Mouse (Mus musculus): Measurements from ENCODE around the gene Rpap1. TPM values are rescaled to one million over a fixed set of nuclear protein-coding genes. Genes with fewer than 3 reads are reported as not detected.

The Rpap1 gene
- 3.6 TPM for polyA plus RNA-seq (2014; fragmentation: Illumina TruSeq; extraction: RNeasy Lipid Tissue Mini Kit (QIAGEN cat#74804); ENCODE audit: insufficient read depth, low read depth, low replicate concordance)

DNA sequence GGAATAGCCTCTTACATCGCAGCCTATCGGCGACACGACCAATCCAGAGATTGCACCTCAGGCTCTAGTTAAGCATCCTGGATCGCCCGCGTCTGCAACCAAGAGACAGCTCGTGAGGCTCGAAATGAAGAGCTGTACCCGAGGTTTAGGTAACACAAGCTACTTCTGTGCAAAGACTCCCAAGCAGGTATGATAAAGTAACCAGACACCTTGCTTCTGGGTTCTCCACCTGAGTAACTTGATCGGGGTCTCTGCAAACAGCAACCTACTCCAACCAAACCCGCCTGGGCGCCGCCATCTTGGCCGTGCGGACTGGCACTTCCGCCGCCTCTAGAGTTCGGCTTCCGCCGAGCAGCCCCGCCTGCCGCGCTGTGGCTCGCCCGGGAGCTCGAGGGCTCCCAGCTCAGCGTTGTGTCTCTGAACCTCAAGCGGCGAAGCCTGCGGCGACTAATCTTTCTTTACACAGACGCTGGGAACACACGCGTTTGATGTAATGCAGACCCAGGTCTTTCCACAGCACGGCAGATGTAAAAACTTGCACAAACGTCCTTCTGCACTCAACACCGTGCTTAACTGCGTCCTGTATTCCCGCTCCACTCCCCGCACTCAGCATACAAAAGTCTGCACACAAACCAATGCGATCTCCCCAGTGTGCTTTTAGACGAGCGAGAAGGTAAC is at the start of gene Rpap1:
Gene Rpap1, minus strand, starts transcription at position 332 of the 678 bp plus-strand sequence.

DNA sequence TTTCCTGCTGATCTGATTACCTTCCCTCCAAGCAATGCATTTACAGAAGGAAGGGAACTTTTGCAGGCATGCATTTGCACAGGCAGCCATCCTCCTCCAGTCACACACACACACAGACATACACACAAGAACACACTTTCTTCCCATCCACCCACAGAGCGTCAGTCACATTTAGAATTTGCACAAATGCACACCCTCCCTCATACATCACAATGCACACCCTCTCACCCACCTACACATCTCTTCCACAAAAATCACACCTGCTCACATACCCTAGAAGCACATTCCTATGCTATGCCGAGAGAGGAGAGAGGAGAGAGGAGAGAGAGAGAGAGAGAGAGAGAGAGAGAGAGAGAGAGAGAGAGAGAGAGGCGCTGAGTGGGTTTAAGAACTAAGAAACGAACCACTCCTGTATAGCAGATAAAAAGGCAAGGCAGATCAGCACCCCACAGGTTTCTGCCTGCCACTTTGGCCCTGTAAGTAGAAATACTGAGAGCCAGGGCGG is 10.0 kb upstream of the Rpap1 start, which contains the start of gene Tyro3:
Gene Tyro3, plus strand, starts transcription at position 455 of the 505 bp plus-strand sequence.

GRCm38 (mm10) chr2:119760251-119760650 is 27.1 kb downstream of the Rpap1 start, which contains the start of gene Ltk:
Gene Ltk, minus strand, starts transcription at chr2:119760431.

GRCm38 (mm10) chr2:119741581-119742411 is 45.5 kb downstream of the Rpap1 start, which contains the start of gene Itpka:
Gene Itpka, plus strand, starts transcription at chr2:119742337.

Other genes with a start within 250 kb of the Rpap1 start
- gene Exd1, start 239.9 kb downstream of the Rpap1 start, polyA plus RNA-seq (2014; fragmentation: Illumina TruSeq; extraction: RNeasy Lipid Tissue Mini Kit (QIAGEN cat#74804); ENCODE audit: insufficient read depth, low read depth, low replicate concordance): 0.22 TPM
- gene Chp1, start 239.8 kb downstream of the Rpap1 start, polyA plus RNA-seq (2014; fragmentation: Illumina TruSeq; extraction: RNeasy Lipid Tissue Mini Kit (QIAGEN cat#74804); ENCODE audit: insufficient read depth, low read depth, low replicate concordance): 84.6 TPM
- gene Nusap1, start 169.2 kb downstream of the Rpap1 start, polyA plus RNA-seq (2014; fragmentation: Illumina TruSeq; extraction: RNeasy Lipid Tissue Mini Kit (QIAGEN cat#74804); ENCODE audit: insufficient read depth, low read depth, low replicate concordance): 0.79 TPM
- 0.23 TPM for gene Oip5, start 169.1 kb downstream of the Rpap1 start, polyA plus RNA-seq (2014; fragmentation: Illumina TruSeq; extraction: RNeasy Lipid Tissue Mini Kit (QIAGEN cat#74804); ENCODE audit: insufficient read depth, low read depth, low replicate concordance)
- gene Ndufaf1, start 124.7 kb downstream of the Rpap1 start, polyA plus RNA-seq (2014; fragmentation: Illumina TruSeq; extraction: RNeasy Lipid Tissue Mini Kit (QIAGEN cat#74804); ENCODE audit: insufficient read depth, low read depth, low replicate concordance): 15.6 TPM
- 11.1 TPM for gene Rtf1, start 112.5 kb downstream of the Rpap1 start, polyA plus RNA-seq (2014; fragmentation: Illumina TruSeq; extraction: RNeasy Lipid Tissue Mini Kit (QIAGEN cat#74804); ENCODE audit: insufficient read depth, low read depth, low replicate concordance)
- gene Itpka, start 45.2 kb downstream of the Rpap1 start, polyA plus RNA-seq (2014; fragmentation: Illumina TruSeq; extraction: RNeasy Lipid Tissue Mini Kit (QIAGEN cat#74804); ENCODE audit: insufficient read depth, low read depth, low replicate concordance): 4.4 TPM
- gene Ltk, start 27.1 kb downstream of the Rpap1 start, polyA plus RNA-seq (2014; fragmentation: Illumina TruSeq; extraction: RNeasy Lipid Tissue Mini Kit (QIAGEN cat#74804); ENCODE audit: insufficient read depth, low read depth, low replicate concordance): 1.5 TPM
- gene Tyro3, start 10.2 kb upstream of the Rpap1 start, polyA plus RNA-seq (2014; fragmentation: Illumina TruSeq; extraction: RNeasy Lipid Tissue Mini Kit (QIAGEN cat#74804); ENCODE audit: insufficient read depth, low read depth, low replicate concordance): 6.3 TPM
- gene Mga, start 109.7 kb upstream of the Rpap1 start, polyA plus RNA-seq (2014; fragmentation: Illumina TruSeq; extraction: RNeasy Lipid Tissue Mini Kit (QIAGEN cat#74804); ENCODE audit: insufficient read depth, low read depth, low replicate concordance): 3.7 TPM
- 4.3 TPM for gene Mapkbp1, start 185.2 kb upstream of the Rpap1 start, polyA plus RNA-seq (2014; fragmentation: Illumina TruSeq; extraction: RNeasy Lipid Tissue Mini Kit (QIAGEN cat#74804); ENCODE audit: insufficient read depth, low read depth, low replicate concordance)
- gene Jmjd7, start 239.9 kb upstream of the Rpap1 start, polyA plus RNA-seq (2014; fragmentation: Illumina TruSeq; extraction: RNeasy Lipid Tissue Mini Kit (QIAGEN cat#74804); ENCODE audit: insufficient read depth, low read depth, low replicate concordance): 6.3 TPM
- gene Gm28042, start 240.0 kb upstream of the Rpap1 start, polyA plus RNA-seq (2014; fragmentation: Illumina TruSeq; extraction: RNeasy Lipid Tissue Mini Kit (QIAGEN cat#74804); ENCODE audit: insufficient read depth, low read depth, low replicate concordance): 0.90 TPM
- gene Pla2g4b, start 245.9 kb upstream of the Rpap1 start, polyA plus RNA-seq (2014; fragmentation: Illumina TruSeq; extraction: RNeasy Lipid Tissue Mini Kit (QIAGEN cat#74804); ENCODE audit: insufficient read depth, low read depth, low replicate concordance): 0.72 TPM

Data from lung, adult 10 weeks (tissue).